Mouse (Mus musculus) midbrain, embryonic 16.5 days (tissue): ENCODE results near the gene Fam209. TPM values are rescaled to one million over a fixed set of nuclear protein-coding genes. Genes with fewer than 3 reads are reported as not detected.

ENCODE experiments used
- ATAC-seq: fragments of 200-750 bp; cut with Nextera tagmentation; 2 replicates; pipeline ENCODE4 v1.8.0; 2017; ENCODE audit warnings: moderate TSS enrichment
- H3K27ac ChIP-seq: fragments of 300-500 bp; sonication (generic); 2 replicates; pipeline ENCODE4 v1.5.1; 2014; ENCODE audit warnings: mild to moderate bottlenecking, low read length, mixed read lengths
- H3K27me3 ChIP-seq: fragments of 300-500 bp; sonication (generic); 2 replicates; pipeline ENCODE4 v1.6.1; 2014; ENCODE audit warnings: low read depth, low read length, mixed read lengths; ENCODE audit not compliant: control insufficient read depth, insufficient read depth
- H3K36me3 ChIP-seq: fragments of 300-500 bp; sonication (generic); 2 replicates; pipeline ENCODE4 v1.6.1; 2014; ENCODE audit warnings: mild to moderate bottlenecking, low read length, moderate library complexity, mixed read lengths; ENCODE audit not compliant: control insufficient read depth, insufficient read depth
- H3K4me1 ChIP-seq: fragments of 300-500 bp; sonication (generic); 2 replicates; pipeline ENCODE4 v1.6.1; 2014; ENCODE audit warnings: mild to moderate bottlenecking, low read length, mixed read lengths; ENCODE audit not compliant: control insufficient read depth, insufficient read depth
- H3K4me2 ChIP-seq: fragments of 300-500 bp; sonication (generic); 2 replicates; pipeline ENCODE4 v1.6.1; 2014; ENCODE audit warnings: mild to moderate bottlenecking, low read length, mixed read lengths
- H3K4me3 ChIP-seq: fragments of 300-500 bp; sonication (generic); 2 replicates; pipeline ENCODE4 v1.5.1; 2014; ENCODE audit warnings: low read depth, mild to moderate bottlenecking, low read length, moderate library complexity, mixed read lengths
- H3K9ac ChIP-seq: fragments of 300-500 bp; sonication (generic); 2 replicates; pipeline ENCODE4 v1.6.1; 2014; ENCODE audit warnings: low read depth, low read length, mixed read lengths
- H3K9me3 ChIP-seq: fragments of 300-500 bp; sonication (generic); replicated peaks from 2 replicates; pipeline ENCODE4 v1.6.1; 2014; ENCODE audit warnings: mild to moderate bottlenecking, low read length, mixed read lengths; ENCODE audit not compliant: control insufficient read depth, poor library complexity, severe bottlenecking
- WGBS: fragments of 180-500 bp; shearing (Covaris S2); extraction: QIAGEN DNeasy Blood & Tissue Kit; methylation state at CpG from one replicate; pipeline ENCODE4 v1.1.7; 2014; 5-methylcytosine and 5-hydroxymethylcytosine counted together
- polyA plus RNA-seq: library from polyadenylated mRNA; unstranded; fragments of >200 nt; fragmentation: Nextera tagmentation; extraction: Ambion mirVana; gene quantifications from 2 replicates; pipeline ENCODE4 v1.2.1, GENCODE M21; 2015

Gene Fam209
- polyA plus RNA-seq, 1 experiment from 2014 or later: not detected

- H3K4me2 ChIP-seq: no peak overlapping the region
- WGBS: 92% methylated on average over 4 of the region's 4 CpGs
- H3K4me3 ChIP-seq: no peak overlapping the region
- peaks cover 39% of the 10 kb centered on the region for H3K36me3 ChIP-seq
- ATAC-seq: no peak
- H3K9me3 ChIP-seq: no peaks in the 10 kb centered on the region
- no peak overlapping the region for H3K27ac ChIP-seq
- no peaks in the 10 kb centered on the region for H3K27me3 ChIP-seq
- no peak overlapping the region for H3K9ac ChIP-seq
- H3K4me1 ChIP-seq: no peaks in the 10 kb centered on the region
These were observed 24.0 kb upstream of the Fam209 start for GRCm38 (mm10) chr2:172448329-172448728.

- ATAC-seq: no peak
- Histone ChIP-seq H3K9ac (no peak overlapping the region), H3K4me1 (no peaks in the 10 kb centered on the region), H3K27me3 (no peaks in the 10 kb centered on the region), H3K4me3 (no peak overlapping the region), H3K27ac (no peak overlapping the region), H3K9me3 (no peaks in the 10 kb centered on the region), H3K4me2 (no peak overlapping the region), H3K36me3 (peaks cover 38% of the 10 kb centered on the region)
- WGBS: 90% methylated on average over 6 of the region's 6 CpGs
These were observed 21.7 kb upstream of the Fam209 start for GRCm38 (mm10) chr2:172450640-172451039.

- ATAC-seq: no peak
- peaks cover 29% of the 10 kb centered on the region for H3K36me3 ChIP-seq
- no peak overlapping the region for H3K9ac ChIP-seq
- no peak overlapping the region for H3K4me2 ChIP-seq
- H3K27me3 ChIP-seq: no peaks in the 10 kb centered on the region
- H3K4me3 ChIP-seq: no peak overlapping the region
- H3K27ac ChIP-seq: no peak overlapping the region
- 95% methylated on average over 4 of the region's 4 CpGs for WGBS
- H3K4me1 ChIP-seq: no peaks in the 10 kb centered on the region
- no peaks in the 10 kb centered on the region for H3K9me3 ChIP-seq
These were observed 20.3 kb upstream of the Fam209 start for GRCm38 (mm10) chr2:172452031-172452430.

- H3K9me3 ChIP-seq: no peaks in the 10 kb centered on the region
- no peak overlapping the region for H3K27ac ChIP-seq
- ATAC-seq: no peak
- no peaks in the 10 kb centered on the region for H3K27me3 ChIP-seq
- H3K9ac ChIP-seq: no peak overlapping the region
- 95% methylated on average over 10 of the region's 10 CpGs for WGBS
- peaks cover 27% of the 10 kb centered on the region for H3K36me3 ChIP-seq
- H3K4me3 ChIP-seq: no peak overlapping the region
- H3K4me2 ChIP-seq: no peak overlapping the region
- H3K4me1 ChIP-seq: no peaks in the 10 kb centered on the region
These were observed 19.9 kb upstream of the Fam209 start for GRCm38 (mm10) chr2:172452458-172452857.

GRCm38 (mm10) chr2:172458496-172458895 lies 13.8 kb upstream of the Fam209 start, which contains the start of gene Gcnt7:
TSS of gene Gcnt7 (minus strand) at chr2:172458596.
- Histone ChIP-seq H3K36me3 (0 out of 2 replicates have a peak, but pooled peaks cover 3% of the 10 kb centered on the region), H3K4me3 (no peak within 1 kb of the TSS), H3K27ac (no peak within 1 kb of the TSS), H3K27me3 (no peaks in the 10 kb centered on the region), H3K4me1 (no peaks in the 10 kb centered on the region), H3K9ac (no peak within 1 kb of the TSS), H3K4me2 (no peak within 1 kb of the TSS), H3K9me3 (no peaks in the 10 kb centered on the region)
- 86% methylated on average over 11 of the region's 11 CpGs for WGBS
- no peak for ATAC-seq

- Histone ChIP-seq H3K9ac (no peak overlapping the region), H3K27me3 (no peaks in the 10 kb centered on the region), H3K4me3 (no peak overlapping the region), H3K9me3 (no peaks in the 10 kb centered on the region), H3K27ac (no peak overlapping the region), H3K36me3 (peaks cover 10% of the 10 kb centered on the region; the same call in 1 of the 2 replicates), H3K4me2 (no peak overlapping the region), H3K4me1 (no peaks in the 10 kb centered on the region)
- ATAC-seq: no peak
- 93% methylated on average over 2 of the region's 2 CpGs for WGBS
These were observed 11.7 kb upstream of the Fam209 start for GRCm38 (mm10) chr2:172460647-172461046.

- no peak for ATAC-seq
- no peak overlapping the region for H3K4me2 ChIP-seq
- no peak overlapping the region for H3K27ac ChIP-seq
- H3K27me3 ChIP-seq: no peaks in the 10 kb centered on the region
- WGBS: 89% methylated on average over 4 of the region's 4 CpGs
- no peaks in the 10 kb centered on the region for H3K9me3 ChIP-seq
- H3K4me3 ChIP-seq: no peak overlapping the region
- no peaks in the 10 kb centered on the region for H3K4me1 ChIP-seq
- peaks cover 22% of the 10 kb centered on the region for H3K36me3 ChIP-seq
- H3K9ac ChIP-seq: no peak overlapping the region
These were observed 9.5 kb upstream of the Fam209 start for GRCm38 (mm10) chr2:172462813-172463212.

- no peak overlapping the region for H3K4me2 ChIP-seq
- H3K4me3 ChIP-seq: no peak overlapping the region
- H3K9ac ChIP-seq: no peak overlapping the region
- no peak overlapping the region for H3K27ac ChIP-seq
- H3K27me3 ChIP-seq: no peaks in the 10 kb centered on the region
- no peak for ATAC-seq
- 69% methylated on average over 11 of the region's 11 CpGs for WGBS
- H3K9me3 ChIP-seq: no peaks in the 10 kb centered on the region
- peaks cover 31% of the 10 kb centered on the region for H3K36me3 ChIP-seq
- no peaks in the 10 kb centered on the region for H3K4me1 ChIP-seq
These were observed 5.7 kb upstream of the Fam209 start for GRCm38 (mm10) chr2:172466427-172467132.

- Histone ChIP-seq H3K27me3 (no peaks in the 10 kb centered on the region), H3K27ac (no peak overlapping the region), H3K9me3 (no peaks in the 10 kb centered on the region), H3K4me3 (no peak overlapping the region), H3K36me3 (peaks cover 31% of the 10 kb centered on the region), H3K4me2 (no peak overlapping the region), H3K4me1 (no peaks in the 10 kb centered on the region), H3K9ac (no peak overlapping the region)
- 94% methylated on average over 5 of the region's 5 CpGs for WGBS
- no peak for ATAC-seq
These were observed 5.1 kb upstream of the Fam209 start for GRCm38 (mm10) chr2:172467206-172467605.
